Mouse (Mus musculus) embryonic fibroblast, embryonic 13.5 days (primary cell): ENCODE data around the gene Dip2b.

ENCODE experiments used
- CTCF ChIP-seq: IDR thresholded peaks from 2 replicates; pipeline ENCODE4 v1.5.1; 2011; ENCODE audit warnings: mild to moderate bottlenecking, control low read depth, low read length, moderate library complexity, borderline replicate concordance; ENCODE audit not compliant: insufficient read depth
- POLR2A ChIP-seq: IDR thresholded peaks from 2 replicates; pipeline ENCODE4 v1.6.1; 2011; ENCODE audit warnings: low read depth, mild to moderate bottlenecking, control low read depth, low read length, moderate library complexity

GRCm38 (mm10) chr15:100058912-100059311 lies 20.4 kb downstream of the Dip2b start:
- TF ChIP-seq POLR2A (no peak), CTCF (no peak)
